Mouse (Mus musculus): ENCODE results near the gene Gm3448. TPM values are rescaled to one million over a fixed set of nuclear protein-coding genes. Genes with fewer than 3 reads are reported as not detected.

Gm3448 gene
- polyA plus RNA-seq, 1 experiment from 2014 or later: 5.6 TPM

Other genes with a start within 250 kb of the Gm3448 start
- gene Wdr27, start 98.4 kb downstream of the Gm3448 start, polyA plus RNA-seq (2015; fragmentation: Nextera tagmentation; extraction: Ambion mirVana): 7.9 and 8.4 TPM in 2 replicates
- 28.8 and 31.6 TPM in 2 replicates for gene 1600012H06Rik, start 98.4 kb downstream of the Gm3448 start, polyA plus RNA-seq (2015; fragmentation: Nextera tagmentation; extraction: Ambion mirVana)
- gene Phf10, start 80.3 kb downstream of the Gm3448 start, polyA plus RNA-seq (2015; fragmentation: Nextera tagmentation; extraction: Ambion mirVana): 20.5 and 22.0 TPM in 2 replicates
- 12.4 and 15.6 TPM in 2 replicates for gene 9030025P20Rik, start 63.1 kb downstream of the Gm3448 start, polyA plus RNA-seq (2015; fragmentation: Nextera tagmentation; extraction: Ambion mirVana)
- gene Gm3417, start 62.7 kb downstream of the Gm3448 start, polyA plus RNA-seq (2015; fragmentation: Nextera tagmentation; extraction: Ambion mirVana): 1.1 TPM in 1 of 2 replicates, not detected in the other
- gene Gm3435, start 31.4 kb downstream of the Gm3448 start, polyA plus RNA-seq (2015; fragmentation: Nextera tagmentation; extraction: Ambion mirVana): 10.4 and 10.6 TPM in 2 replicates
- gene Ermard, start 329 bp downstream of the Gm3448 start, polyA plus RNA-seq (2015; fragmentation: Nextera tagmentation; extraction: Ambion mirVana): 92.7 and 94.3 TPM in 2 replicates
- 0.41 TPM in 1 of 2 replicates, not detected in the other for gene Tcte3, start within 50 bp of the Gm3448 start, polyA plus RNA-seq (2015; fragmentation: Nextera tagmentation; extraction: Ambion mirVana)

Data from forebrain, embryonic 13.5 days (tissue).